In genomic region chr10:13813591-13813990, GRCm38 (mm10) we compare ENCODE assay signal across 29 mouse cellular contexts. TPM values are rescaled to one million over a fixed set of nuclear protein-coding genes. Genes with fewer than 3 reads are reported as not detected.
A peak's percentile ranks its signal among the peaks of the same experiment; 100 is the strongest.
DNase-seq lines count a peak whose midpoint lies in the region; ATAC-seq and TF ChIP-seq lines count a peak whose summit lies in the region.
"Had no signal": no experiment of that assay in that cellular context is flagged by ENCODE, and none has a peak within 500 bp of the region (broad histone marks: within the 10 kb centered on the region; RNA-seq: fewer than 3 reads in every experiment).

No protein-coding gene starts in this region.

- no peak for ATAC-seq in kidney, embryonic 16.5 days (ENCODE audit: low FRiP score, low TSS enrichment)
- ATAC-seq in granulocyte monocyte progenitor cell, adult 5-6 weeks (replicated peaks; ENCODE audit: poor library complexity, severe bottlenecking) = no peak
- ATAC-seq: forebrain, embryonic 13.5 days; hindbrain, postnatal 0 days; intestine, embryonic 15.5 days; midbrain, embryonic 16.5 days had no signal

- H3K9me3 ChIP-seq in kidney, embryonic 16.5 days (ENCODE audit: low read length) = peaks cover 4% of the 10 kb centered on the region
- H3K9me3 ChIP-seq: forebrain, embryonic 13.5 days; G1E; heart, embryonic 10.5 days; heart, embryonic 15.5 days; hindbrain, embryonic 12.5 days; intestine, embryonic 15.5 days; lung, embryonic 15.5 days; stomach, embryonic 15.5 days had no signal

- WGBS in cerebellum, adult 2 months = 64% methylated on average over 5 of the region's 5 CpGs
- WGBS in kidney, embryonic 16.5 days = 89% methylated on average over 5 of the region's 5 CpGs

- no peak overlapping the region for H3K4me3 ChIP-seq in cerebellum, adult 2 months (replicated peaks; ENCODE audit: insufficient read depth, low read depth, low read length)
- no peak overlapping the region for H3K4me3 ChIP-seq in kidney, embryonic 16.5 days (ENCODE audit: low read length)
- H3K4me3 ChIP-seq: forebrain, embryonic 13.5 days; heart, embryonic 10.5 days; heart, embryonic 15.5 days; hindbrain, embryonic 12.5 days; intestine, embryonic 15.5 days; lung, embryonic 15.5 days; stomach, embryonic 15.5 days had no signal

- H3K9ac ChIP-seq in kidney, embryonic 16.5 days (replicated peaks; ENCODE audit: low read length) = no peak overlapping the region
- H3K9ac ChIP-seq: forebrain, embryonic 13.5 days; heart, embryonic 15.5 days; hindbrain, embryonic 12.5 days; intestine, embryonic 15.5 days; lung, embryonic 15.5 days; stomach, embryonic 15.5 days had no signal

- peaks cover 8% of the 10 kb centered on the region for H3K4me1 ChIP-seq in cerebellum, adult 2 months (ENCODE audit: control insufficient read depth, insufficient read depth, low read length)
- no peaks in the 10 kb centered on the region for H3K4me1 ChIP-seq in kidney, embryonic 16.5 days (ENCODE audit: insufficient read depth, low read length)
- H3K4me1 ChIP-seq: forebrain, embryonic 13.5 days; heart, embryonic 10.5 days; heart, embryonic 15.5 days; hindbrain, embryonic 12.5 days; intestine, embryonic 15.5 days; lung, embryonic 15.5 days; stomach, embryonic 15.5 days had no signal

- no peak for TF ChIP-seq POLR2A in cerebellum, adult 2 months (IDR thresholded peaks at IDR 0.05; ENCODE audit: borderline replicate concordance, insufficient read depth, low read length)

- H3K4me2 ChIP-seq in kidney, embryonic 16.5 days (replicated peaks; ENCODE audit: low read depth, low read length) = no peak overlapping the region
- H3K4me2 ChIP-seq: forebrain, embryonic 13.5 days; heart, embryonic 15.5 days; hindbrain, embryonic 12.5 days; intestine, embryonic 15.5 days; lung, embryonic 15.5 days; midbrain, embryonic 11.5 days; stomach, embryonic 15.5 days had no signal

- no peaks in the 10 kb centered on the region for H3K27me3 ChIP-seq in cerebellum, adult 2 months (ENCODE audit: control insufficient read depth, insufficient read depth, low read length)
- H3K27me3 ChIP-seq in kidney, embryonic 16.5 days (ENCODE audit: insufficient read depth, low read length) = no peaks in the 10 kb centered on the region
- H3K27me3 ChIP-seq: forebrain, embryonic 13.5 days; heart, embryonic 15.5 days; hindbrain, embryonic 12.5 days; intestine, embryonic 15.5 days; lung, embryonic 15.5 days; stomach, embryonic 15.5 days had no signal

- intact Hi-C loops in heart, postnatal 36 days (cut with DNase I) = no loop called here

- H3K36me3 ChIP-seq in kidney, embryonic 16.5 days (ENCODE audit: insufficient read depth, low read length) = no peaks in the 10 kb centered on the region
- H3K36me3 ChIP-seq: G1E; heart, embryonic 10.5 days; heart, embryonic 15.5 days; hindbrain, embryonic 12.5 days; intestine, embryonic 15.5 days; lung, embryonic 15.5 days; stomach, embryonic 15.5 days had no signal

- peak overlapping the region; percentile 50; the same call in 1 of the 2 replicates for H3K27ac ChIP-seq in cerebellum, adult 2 months (ENCODE audit: insufficient read depth, low read length)
- no peak overlapping the region for H3K27ac ChIP-seq in kidney, embryonic 16.5 days (ENCODE audit: low read length)
- H3K27ac ChIP-seq: forebrain, embryonic 13.5 days; heart, embryonic 10.5 days; heart, embryonic 15.5 days; hindbrain, embryonic 12.5 days; hindbrain, postnatal 0 days; intestine, embryonic 15.5 days; kidney, postnatal 0 days; lung, embryonic 15.5 days; stomach, embryonic 15.5 days had no signal

- no peak for DNase-seq in cerebellum, adult 2 months
- DNase-seq in cerebellum, adult 18-20 months = no peak
- peak; percentile 67 for DNase-seq in heart, adult 11 months
- DNase-seq in heart, postnatal 36 days = no peak
- peak; percentile 87 for DNase-seq in adrenal gland, adult 2 months
- DNase-seq in adrenal gland, postnatal 36 days = peak; percentile 59 to 81
- DNase-seq: cerebellum, adult 9-10 months; cerebellum, postnatal 36 days; kidney, adult 2 months; kidney, postnatal 4 days; layer of hippocampus, postnatal 36 days; left cerebral cortex, postnatal 4 days; liver; lung, postnatal 36 days; thymus, postnatal 14 days had no signal

- no peak for TF ChIP-seq CTCF in cerebellum, adult 2 months (IDR thresholded peaks at IDR 0.05; ENCODE audit: borderline replicate concordance, insufficient read depth, low read depth, low read length)

RNA-seq across cellular contexts. Expression of gene Aig1, which starts 55.2 kb away (rescaled TPM):
- 130 and 132 TPM in 2 replicates for polyA plus RNA-seq in cerebellum, adult 2 months (2012; rRNA removed)
- total RNA-seq in heart, postnatal 36 days (2021) = 10 to 100 TPM; 54.9 to 65.3 TPM
- total RNA-seq in adrenal gland, adult 2 months (2021) = 10 to 100 TPM; 28.4 to 37.4 TPM
- 40.4 and 42.6 TPM in 2 replicates for polyA plus RNA-seq in adrenal gland, adult 2 months (2012; rRNA removed)
- total RNA-seq in adrenal gland, postnatal 36 days (2021) = 10 to 100 TPM; 22.5 to 36.0 TPM
- polyA plus RNA-seq in kidney, embryonic 16.5 days (2015; fragmentation: Nextera tagmentation; extraction: Ambion mirVana) = 53.2 and 56.8 TPM in 2 replicates
- total RNA-seq in granulocyte monocyte progenitor cell, adult 5-6 weeks (2014; fragmentation: Nextera tagmentation) = 15.2 and 23.7 TPM in 2 replicates
- 12.4 and 13.2 TPM in 2 replicates for total RNA-seq in granulocyte monocyte progenitor cell, adult 5-6 weeks (2017)
- polyA plus RNA-seq: G1E had no signal

Comparison
In these comparisons a context has a peak if more than half of its experiments do, and no peak if none do; other contexts are left out.
1. DNase-seq: peak in heart, adult 11 months (single experiment), adrenal gland, adult 2 months (single experiment) and adrenal gland, postnatal 36 days (2 of 2); none in cerebellum, adult 2 months (0 of 2), cerebellum, adult 18-20 months (0 of 2) and heart, postnatal 36 days (0 of 2).